Comparison of ENCODE assay signal across 8 mouse cellular contexts in the genomic region with DNA sequence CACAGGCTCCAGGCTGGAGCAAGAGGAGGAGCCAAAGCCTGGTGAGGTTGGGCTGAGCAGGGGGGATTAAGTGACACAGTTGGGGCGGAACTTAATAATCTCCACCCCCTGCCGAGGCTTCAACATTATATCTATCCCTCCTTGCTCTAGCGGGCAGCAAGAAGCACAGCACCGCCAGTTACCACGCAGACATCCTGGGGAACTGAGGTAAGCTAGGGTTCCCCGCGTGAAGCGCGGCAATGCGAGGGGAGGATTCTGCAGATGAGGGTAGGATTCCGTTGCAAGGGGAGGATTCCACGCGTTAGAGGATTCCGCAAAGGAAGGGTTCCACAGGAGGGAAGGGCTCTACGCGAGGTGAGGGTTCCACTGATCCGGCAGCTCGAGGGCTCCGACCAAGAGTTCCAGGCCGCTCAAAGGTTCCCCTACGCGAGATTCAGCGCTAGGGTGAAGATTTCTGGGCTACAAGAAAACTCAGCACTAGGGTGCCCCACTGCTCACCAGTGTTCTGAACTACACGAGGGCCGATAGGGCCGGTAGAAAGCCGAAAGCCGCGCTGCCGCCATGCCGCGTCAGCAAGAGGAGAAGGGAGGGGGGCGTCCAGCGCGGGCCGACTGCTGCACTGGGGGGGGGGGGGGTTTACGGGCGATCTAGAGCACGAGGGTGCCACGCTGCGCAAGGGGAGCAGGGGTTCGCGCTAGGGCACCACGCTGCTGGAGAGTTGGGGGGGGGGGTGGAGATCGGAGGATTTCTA. TPM values are rescaled to one million over a fixed set of nuclear protein-coding genes. Genes with fewer than 3 reads are reported as not detected.
DNase-seq lines count a peak whose midpoint lies in the region; ATAC-seq and TF ChIP-seq lines count a peak whose summit lies in the region.

No protein-coding gene starts in this region.

- H3K9ac ChIP-seq in forebrain, postnatal 0 days, result peak overlapping the region; percentile 31
- peak overlapping the region; percentile 49; the same call in 1 of the 2 replicates for H3K9ac ChIP-seq in hindbrain, embryonic 11.5 days (ENCODE audit: low read depth, low read length)

- WGBS in forebrain, postnatal 0 days, result 58% methylated on average over 43 of the region's 45 CpGs
- 37% methylated on average over 34 of the region's 45 CpGs for WGBS in hindbrain, embryonic 11.5 days

- no peaks in the 10 kb centered on the region for H3K4me1 ChIP-seq in forebrain, postnatal 0 days (ENCODE audit: insufficient read depth)
- H3K4me1 ChIP-seq in hindbrain, embryonic 11.5 days (replicated peaks; ENCODE audit: control insufficient read depth, insufficient read depth, low read length), result no peaks in the 10 kb centered on the region
- peaks cover 44% of the 10 kb centered on the region for H3K4me1 ChIP-seq in megakaryocyte, embryonic 14.5 days

- no peak for TF ChIP-seq CTCF in forebrain, postnatal 0 days (IDR thresholded peaks at IDR 0.05; ENCODE audit: low read depth)

- H3K9me3 ChIP-seq in forebrain, postnatal 0 days (ENCODE audit: low read length), result peaks cover 13% of the 10 kb centered on the region
- H3K9me3 ChIP-seq in hindbrain, embryonic 11.5 days (ENCODE audit: control insufficient read depth, low read length), result peaks cover 7% of the 10 kb centered on the region; the same call in 1 of the 2 replicates
- peaks cover 23% of the 10 kb centered on the region for H3K9me3 ChIP-seq in megakaryocyte, embryonic 14.5 days

- DNase-seq in NIH3T3 (ENCODE audit: low read depth), result peak; percentile 89
- peak; percentile 64 for DNase-seq in cerebellum, adult 11 months
- peak; percentile 64 for DNase-seq in forebrain, postnatal 0 days
- DNase-seq in hindbrain, embryonic 11.5 days (ENCODE audit: low spot score), result peak; percentile 60
- peak; percentile 12 to 37 for DNase-seq in left cerebral cortex, postnatal 25 days (ENCODE audit: low spot score in 2 of 2)
- peak; percentile 50 for DNase-seq in retina, postnatal 7 days (ENCODE audit: low read depth, low spot score)
- DNase-seq in c-Kit-positive CD71-positive TER-119-positive erythroid progenitor cells, embryonic 14.5 days (ENCODE audit: low spot score), result no peak

- no peak overlapping the region for H3K27ac ChIP-seq in forebrain, postnatal 0 days (ENCODE audit: low read depth, low read length)
- no peak overlapping the region for H3K27ac ChIP-seq in hindbrain, embryonic 11.5 days (ENCODE audit: low read depth, low read length)

- ATAC-seq in forebrain, postnatal 0 days, result peak; percentile 84
- ATAC-seq in hindbrain, embryonic 11.5 days (ENCODE audit: low FRiP score), result peak; percentile 70

- intact Hi-C loops in left cerebral cortex, postnatal 25 days (cut with DNase I), result no loop called here

- no peaks in the 10 kb centered on the region for H3K27me3 ChIP-seq in forebrain, postnatal 0 days (ENCODE audit: insufficient read depth, low read length)
- H3K27me3 ChIP-seq in hindbrain, embryonic 11.5 days (ENCODE audit: control insufficient read depth, insufficient read depth, low read length), result no peaks in the 10 kb centered on the region
- H3K27me3 ChIP-seq in megakaryocyte, embryonic 14.5 days (replicated peaks), result peaks cover 66% of the 10 kb centered on the region

- H3K36me3 ChIP-seq in forebrain, postnatal 0 days (ENCODE audit: insufficient read depth), result peaks cover 21% of the 10 kb centered on the region
- peaks cover 3% of the 10 kb centered on the region; the same call in 1 of the 2 replicates for H3K36me3 ChIP-seq in hindbrain, embryonic 11.5 days (ENCODE audit: control insufficient read depth, insufficient read depth, low read length)
- H3K36me3 ChIP-seq in megakaryocyte, embryonic 14.5 days (replicated peaks; ENCODE audit: low read length), result peaks cover 13% of the 10 kb centered on the region

- H3K4me2 ChIP-seq in forebrain, postnatal 0 days (ENCODE audit: low read depth), result peak overlapping the region; percentile 62
- peak overlapping the region; percentile 73 for H3K4me2 ChIP-seq in hindbrain, embryonic 11.5 days (replicated peaks; ENCODE audit: low read depth, low read length)

- H3K4me3 ChIP-seq in forebrain, postnatal 0 days (ENCODE audit: low read depth, low read length), result peak overlapping the region; percentile 42
- H3K4me3 ChIP-seq in hindbrain, embryonic 11.5 days (ENCODE audit: low read depth, low read length), result peak overlapping the region; percentile 44
- H3K4me3 ChIP-seq in megakaryocyte, embryonic 14.5 days (replicated peaks), result peak overlapping the region; percentile 88

RNA-seq across cellular contexts. Expression of gene Igf2r, which starts 28.1 kb away (rescaled TPM):
- total RNA-seq in forebrain, postnatal 0 days (2014; rRNA removed), result 27.2 and 36.0 TPM in 2 replicates
- 3.0 and 4.6 TPM in 2 replicates for polyA plus RNA-seq in forebrain, postnatal 0 days (2015; fragmentation: Nextera tagmentation; extraction: Ambion mirVana)
- polyA plus RNA-seq in hindbrain, embryonic 11.5 days (2014; fragmentation: Nextera tagmentation; extraction: Ambion mirVana), result 16.9 and 18.7 TPM in 2 replicates
- total RNA-seq in left cerebral cortex, postnatal 25 days (2021), result 10 to 100 TPM; 28.5 to 29.2 TPM
- polyA plus RNA-seq in megakaryocyte, embryonic 14.5 days (2012; ENCODE audit: insufficient read depth, low replicate concordance), result 0.42 and 1.0 TPM in 2 replicates
